Mouse (Mus musculus) WW6 (cell line): ENCODE results near the gene 1700001C19Rik.

Source experiments
- DNase-seq: peaks from one replicate; pipeline ENCODE4 v3.0.0-alpha.2; 2013; ENCODE audit warnings: low read depth, low spot score

1700001C19Rik gene

GRCm38 (mm10) chr17:47376779-47377280, 60.3 kb downstream of the 1700001C19Rik start:
- DNase-seq, result no peak

GRCm38 (mm10) chr17:47373991-47374390, 63.2 kb downstream of the 1700001C19Rik start:
- DNase-seq, result no peak

- no peak for DNase-seq
Measured at GRCm38 (mm10) chr17:47371451-47371850, 65.7 kb downstream of the 1700001C19Rik start.

- DNase-seq, result no peak
Measured at GRCm38 (mm10) chr17:47369087-47369443, 68.1 kb downstream of the 1700001C19Rik start.

GRCm38 (mm10) chr17:47368401-47369086, 68.6 kb downstream of the 1700001C19Rik start, which contains the start of gene Mrps10:
Mrps10 (plus strand) TSS chr17:47368887.
- peak; percentile 79 for DNase-seq
